Mouse (Mus musculus) layer of hippocampus, adult 9-11 months (tissue): ENCODE data around the gene Gtf2ird2.

Experiments used
- DNase-seq: peaks from one replicate; pipeline ENCODE4 v3.0.0; 2022

Gtf2ird2 gene

GRCm38 (mm10) chr5:134186059-134186458 is 2.2 kb downstream of the Gtf2ird2 start:
- no peak for DNase-seq

- peak; percentile 52 for DNase-seq
These were observed 3.3 kb downstream of the Gtf2ird2 start for GRCm38 (mm10) chr5:134186961-134187731.

- no peak for DNase-seq
These were observed 4.8 kb downstream of the Gtf2ird2 start for GRCm38 (mm10) chr5:134188571-134188970.

- DNase-seq: no peak
These were observed 9.8 kb downstream of the Gtf2ird2 start for GRCm38 (mm10) chr5:134193664-134194063.

DNA sequence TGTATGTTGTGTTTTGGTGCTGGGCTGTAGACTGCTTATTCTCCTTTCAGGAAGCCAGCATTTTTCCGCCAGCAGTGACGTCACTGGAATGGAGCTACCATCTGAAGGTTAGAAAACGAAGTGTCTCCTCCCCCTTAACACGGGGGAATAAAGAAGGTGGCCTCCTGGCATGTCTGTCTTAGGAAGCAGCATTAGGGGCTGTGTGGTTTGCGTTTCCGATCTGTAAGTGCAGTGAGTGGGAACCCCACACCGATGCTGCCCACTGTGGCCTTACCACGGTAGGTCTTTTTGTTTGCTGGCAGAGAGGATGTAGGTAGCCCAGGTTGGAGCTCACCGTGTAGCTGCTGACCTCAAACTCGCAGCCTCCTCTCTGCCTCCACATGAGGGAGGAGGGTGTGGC is 22.9 kb downstream of the Gtf2ird2 start:
- DNase-seq: no peak

- no peak for DNase-seq
These were observed 26.2 kb downstream of the Gtf2ird2 start for GRCm38 (mm10) chr5:134209931-134210554.

- peak; percentile 45 for DNase-seq
These were observed 30.4 kb downstream of the Gtf2ird2 start for GRCm38 (mm10) chr5:134214021-134214806.

DNA sequence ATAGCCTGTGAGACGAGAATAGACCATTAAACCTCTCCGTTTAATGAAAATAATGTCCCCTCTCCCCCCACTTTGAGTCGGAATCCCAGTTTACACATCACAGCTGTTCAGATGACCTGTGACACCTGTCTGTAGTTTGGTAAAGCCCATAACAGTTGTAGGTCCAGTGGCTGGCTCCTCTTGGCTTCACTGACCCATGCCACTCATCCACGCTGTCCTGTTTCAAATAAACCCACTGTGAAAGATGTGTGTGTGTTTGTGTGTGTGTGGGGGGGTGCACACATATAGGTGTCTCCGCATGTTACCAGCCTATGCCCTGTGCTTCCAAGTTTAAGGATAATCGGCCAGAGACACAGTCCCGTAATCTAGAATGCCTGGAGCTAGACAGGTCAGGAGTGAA is 34.1 kb downstream of the Gtf2ird2 start:
- no peak for DNase-seq

- no peak for DNase-seq
These were observed 37.5 kb downstream of the Gtf2ird2 start for GRCm38 (mm10) chr5:134221278-134221677.

DNA sequence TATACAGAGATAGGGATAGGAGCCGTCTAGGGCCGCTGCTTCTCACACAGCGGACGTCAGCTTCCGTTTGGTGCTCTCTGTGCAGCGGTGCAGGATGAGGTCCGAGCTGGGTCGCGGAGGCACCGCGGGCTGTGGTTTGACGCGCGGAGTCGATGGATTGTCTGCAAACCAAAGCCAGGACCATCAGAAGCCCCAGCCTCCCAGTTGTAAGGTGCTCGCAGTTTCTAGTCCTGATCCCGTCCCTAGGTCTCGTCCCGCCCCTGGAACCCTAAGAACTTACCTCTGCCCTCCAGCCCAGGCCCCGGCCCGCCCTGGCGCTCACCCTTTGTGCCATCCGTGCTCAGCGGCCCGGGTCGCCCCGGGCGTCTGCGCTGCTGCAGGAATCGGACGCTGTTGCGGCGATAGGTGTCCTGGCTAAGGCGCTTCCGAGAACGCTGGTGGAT is 37.9 kb downstream of the Gtf2ird2 start:
- DNase-seq: no peak

- no peak for DNase-seq
These were observed 41.5 kb downstream of the Gtf2ird2 start for GRCm38 (mm10) chr5:134225110-134225901.

- DNase-seq: no peak
These were observed 43.1 kb downstream of the Gtf2ird2 start for GRCm38 (mm10) chr5:134226946-134227345.

GRCm38 (mm10) chr5:134227574-134228248 is 43.9 kb downstream of the Gtf2ird2 start:
- no peak for DNase-seq

- DNase-seq: no peak
These were observed 44.4 kb downstream of the Gtf2ird2 start for GRCm38 (mm10) chr5:134228249-134228638.

- peak; percentile 63 for DNase-seq
These were observed 45.6 kb downstream of the Gtf2ird2 start, which contains the start of gene Ncf1 for GRCm38 (mm10) chr5:134229391-134229790. TSS of gene Ncf1 (minus strand) at chr5:134229625.

GRCm38 (mm10) chr5:134231376-134231775 is 47.6 kb downstream of the Gtf2ird2 start:
- DNase-seq: peak; percentile 88

- DNase-seq: no peak
These were observed 48.3 kb downstream of the Gtf2ird2 start for GRCm38 (mm10) chr5:134232111-134232510.

DNA sequence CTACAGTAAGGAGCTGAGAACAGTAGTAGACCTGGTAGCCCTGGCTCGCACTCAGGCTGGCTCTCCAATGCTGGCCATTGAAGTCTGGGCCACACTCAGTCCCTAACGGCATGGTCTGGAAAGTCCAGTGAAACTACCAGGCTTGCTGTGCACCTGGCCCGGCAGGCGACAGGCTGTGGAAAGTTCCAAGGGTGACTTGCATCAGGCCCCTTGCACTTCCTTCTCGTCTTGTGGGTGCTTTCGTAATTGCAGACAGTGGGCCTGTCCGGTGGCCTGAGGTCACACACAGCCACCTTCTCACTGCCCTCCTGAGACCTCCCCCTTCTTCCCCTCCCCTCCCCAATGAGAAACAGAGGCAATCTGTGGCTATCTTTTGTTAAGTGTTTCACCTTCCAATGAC is 48.7 kb downstream of the Gtf2ird2 start:
- DNase-seq: peak; percentile 86

GRCm38 (mm10) chr5:134233244-134233651 is 49.4 kb downstream of the Gtf2ird2 start:
- no peak for DNase-seq

DNA sequence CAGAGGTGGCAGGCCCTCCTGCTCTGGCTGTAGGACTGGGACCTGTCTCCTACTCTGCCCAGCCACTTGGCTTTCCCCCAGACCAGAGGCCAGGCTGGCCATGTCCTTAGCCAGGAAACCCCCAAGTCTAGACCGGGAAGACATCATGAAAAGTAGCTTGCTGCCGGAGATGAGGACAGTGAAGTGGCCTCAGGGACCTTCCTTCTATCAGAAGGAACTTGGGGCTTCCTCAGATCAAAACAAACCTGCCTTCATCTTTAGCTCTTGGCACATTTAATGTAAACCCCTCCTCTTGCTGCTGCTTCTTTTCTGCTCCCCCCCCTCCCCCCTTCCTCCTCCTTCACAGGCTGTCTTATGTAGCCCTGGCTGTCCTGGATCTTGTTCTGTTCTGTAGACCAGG is 50.4 kb downstream of the Gtf2ird2 start:
- no peak for DNase-seq

- DNase-seq: no peak
These were observed 51.3 kb downstream of the Gtf2ird2 start for GRCm38 (mm10) chr5:134235111-134235510.

DNA sequence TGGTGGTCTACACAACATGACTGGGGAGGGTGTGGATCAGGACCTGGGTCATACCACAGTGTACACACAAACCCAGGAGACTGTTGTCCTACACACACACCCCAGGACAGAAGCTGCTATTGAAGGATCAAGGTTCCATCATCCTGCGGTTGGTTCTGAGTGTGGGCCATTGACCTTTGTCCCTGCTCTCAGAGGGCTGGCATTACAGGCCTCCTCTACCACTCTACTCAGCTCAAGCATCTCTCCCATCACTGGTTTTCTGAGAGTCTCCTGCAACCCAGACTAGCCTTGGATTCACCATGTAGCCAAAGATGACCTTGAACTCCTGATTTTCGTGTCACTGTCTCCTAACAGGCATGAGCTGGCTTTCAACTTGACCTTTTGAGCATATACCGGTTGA is 52.4 kb downstream of the Gtf2ird2 start:
- DNase-seq: no peak
